Mouse (Mus musculus): ENCODE measurements around the gene Shb.

The Shb gene

GRCm38 (mm10) chr4:45527562-45528354 lies 4.5 kb downstream of the Shb start:
- DNase-seq (ENCODE audit: low spot score), result no peak

GRCm38 (mm10) chr4:45526846-45527561 lies 5.3 kb downstream of the Shb start:
- no peak for DNase-seq (ENCODE audit: low spot score)

GRCm38 (mm10) chr4:45526175-45526574 lies 6.1 kb downstream of the Shb start:
- DNase-seq (ENCODE audit: low spot score), result no peak

- DNase-seq (ENCODE audit: low spot score), result no peak
Measured at GRCm38 (mm10) chr4:45525541-45525940, 6.7 kb downstream of the Shb start.

- no peak for DNase-seq (ENCODE audit: low spot score)
Measured at GRCm38 (mm10) chr4:45524602-45525001, 7.7 kb downstream of the Shb start.

- no peak for DNase-seq (ENCODE audit: low spot score)
Measured at GRCm38 (mm10) chr4:45523360-45523759, 8.9 kb downstream of the Shb start.

GRCm38 (mm10) chr4:45522956-45523355 lies 9.3 kb downstream of the Shb start:
- no peak for DNase-seq (ENCODE audit: low spot score)

GRCm38 (mm10) chr4:45522583-45522900 lies 9.7 kb downstream of the Shb start:
- DNase-seq (ENCODE audit: low spot score), result no peak

GRCm38 (mm10) chr4:45521705-45522582 lies 10.3 kb downstream of the Shb start:
- no peak for DNase-seq (ENCODE audit: low spot score)

- peak; percentile 25 for DNase-seq (ENCODE audit: low spot score)
Measured at GRCm38 (mm10) chr4:45520375-45520774, 11.9 kb downstream of the Shb start.

GRCm38 (mm10) chr4:45517399-45517798 lies 14.9 kb downstream of the Shb start:
- DNase-seq (ENCODE audit: low spot score), result no peak

- no peak for DNase-seq (ENCODE audit: low spot score)
Measured at GRCm38 (mm10) chr4:45515894-45516293, 16.4 kb downstream of the Shb start.

- DNase-seq (ENCODE audit: low spot score), result no peak
Measured at GRCm38 (mm10) chr4:45514406-45514805, 17.9 kb downstream of the Shb start.

- peak; percentile 69 for DNase-seq (ENCODE audit: low spot score)
Measured at GRCm38 (mm10) chr4:45513791-45514293, 18.4 kb downstream of the Shb start.

GRCm38 (mm10) chr4:45513340-45513739 lies 18.9 kb downstream of the Shb start:
- no peak for DNase-seq (ENCODE audit: low spot score)

- peak; percentile 85 for DNase-seq (ENCODE audit: low spot score)
Measured at GRCm38 (mm10) chr4:45510163-45510562, 22.1 kb downstream of the Shb start.

GRCm38 (mm10) chr4:45509416-45509815 lies 22.9 kb downstream of the Shb start:
- no peak for DNase-seq (ENCODE audit: low spot score)

GRCm38 (mm10) chr4:45508469-45508868 lies 23.8 kb downstream of the Shb start:
- no peak for DNase-seq (ENCODE audit: low spot score)

GRCm38 (mm10) chr4:45507476-45507875 lies 24.8 kb downstream of the Shb start:
- DNase-seq (ENCODE audit: low spot score), result no peak

GRCm38 (mm10) chr4:45507039-45507438 lies 25.2 kb downstream of the Shb start:
- no peak for DNase-seq (ENCODE audit: low spot score)

- no peak for DNase-seq (ENCODE audit: low spot score)
Measured at GRCm38 (mm10) chr4:45506613-45507012, 25.7 kb downstream of the Shb start.

- DNase-seq (ENCODE audit: low spot score), result no peak
Measured at GRCm38 (mm10) chr4:45505671-45506070, 26.6 kb downstream of the Shb start.
